Mouse (Mus musculus) ZHBTc4 (cell line): Measurements from ENCODE around the gene Itgav.

ENCODE experiments used
- DNase-seq: peaks from one replicate; pipeline ENCODE4 v3.0.0-alpha.2; 2011; ENCODE audit warnings: low read depth, low spot score

The Itgav gene

DNA sequence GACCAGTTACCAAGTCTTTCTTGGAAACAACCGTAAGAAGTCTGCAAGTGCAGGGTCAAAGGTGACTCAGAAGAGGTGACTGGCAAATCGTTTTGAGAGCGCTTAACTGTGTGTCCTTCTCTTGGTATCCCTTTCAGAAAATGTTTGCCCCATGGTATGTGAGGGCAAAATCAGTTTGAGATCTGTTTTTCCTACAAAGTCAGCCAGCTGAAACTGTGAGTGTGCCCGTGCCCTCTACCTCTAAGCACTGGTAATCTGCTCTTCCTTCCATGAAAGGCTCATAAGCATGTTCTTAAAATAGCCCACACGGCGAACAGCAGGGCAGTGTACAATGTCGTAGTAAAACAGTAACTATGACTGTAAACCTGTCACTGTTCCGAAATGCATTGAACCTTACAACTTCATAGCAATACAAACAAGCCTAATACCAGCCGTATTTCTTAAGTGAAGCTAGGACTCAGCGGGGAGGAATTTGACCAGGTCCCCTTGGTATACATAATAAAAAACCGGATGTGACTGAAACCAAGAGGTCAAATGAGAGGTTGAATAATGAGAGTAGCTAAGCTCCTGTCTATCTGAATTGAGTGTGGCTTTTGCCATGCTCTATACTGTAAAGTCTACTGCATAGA is 14.2 kb upstream of the Itgav start:
- DNase-seq: no peak

DNA sequence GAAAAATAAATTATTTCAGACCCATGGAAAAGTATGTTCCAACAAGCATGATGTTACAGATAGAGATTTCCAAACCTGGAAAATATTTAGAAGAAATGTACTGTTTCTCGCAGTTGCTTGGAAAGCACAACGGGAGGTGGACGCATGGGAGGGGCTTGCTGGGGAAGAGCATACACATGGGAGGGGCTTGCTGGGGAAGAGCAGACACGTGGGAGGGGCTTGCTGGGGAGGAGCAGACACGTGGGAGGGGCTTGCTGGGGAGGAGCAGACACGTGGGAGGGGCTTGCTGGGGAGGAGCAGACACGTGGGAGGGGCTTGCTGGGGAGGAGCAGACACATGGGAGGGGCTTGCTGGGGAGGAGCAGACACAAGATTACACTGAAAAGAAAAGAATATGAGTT is 10.9 kb upstream of the Itgav start:
- DNase-seq: peak; percentile 88

DNA sequence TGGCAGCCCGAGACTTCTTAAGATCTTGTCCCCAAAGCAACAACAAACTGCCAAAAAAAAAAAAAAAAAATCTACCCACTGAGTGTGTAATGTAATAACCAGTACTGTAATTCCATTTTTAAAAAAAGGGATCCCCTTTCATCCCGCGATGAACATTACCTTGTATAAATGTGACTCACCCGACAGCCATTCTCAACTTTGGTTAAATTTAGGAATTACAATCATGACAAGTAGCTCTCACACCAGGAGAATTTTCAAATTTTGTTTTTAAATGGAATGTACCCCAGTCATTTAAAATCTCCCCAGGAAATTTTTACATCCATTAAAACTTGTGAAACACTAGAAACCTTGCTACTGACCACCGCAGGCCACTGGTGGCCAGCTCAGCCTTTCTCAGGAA is 10.3 kb upstream of the Itgav start:
- DNase-seq: no peak

DNA sequence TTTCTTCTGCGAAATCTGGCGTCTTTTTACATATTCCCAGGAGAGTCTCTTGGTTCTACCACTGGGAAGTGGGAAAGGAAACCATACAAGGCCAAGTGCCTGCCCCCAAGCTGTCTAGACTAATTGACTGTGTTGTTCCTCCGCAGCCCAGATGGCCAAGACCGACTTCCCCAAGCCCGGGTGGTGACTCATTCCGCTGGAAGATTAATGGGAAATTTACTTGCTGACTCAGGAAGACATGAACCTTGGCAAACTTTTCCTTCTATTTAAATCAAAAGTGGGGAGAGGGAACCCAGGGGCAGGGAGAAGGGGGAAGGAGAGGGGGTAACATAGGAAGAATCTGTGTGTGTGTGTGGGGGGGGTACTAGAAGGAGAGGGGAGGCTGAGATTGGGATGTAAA is 9.4 kb upstream of the Itgav start:
- peak; percentile 33 for DNase-seq

GRCm38 (mm10) chr2:83718341-83718740 is 5.9 kb upstream of the Itgav start:
- peak; percentile 62 for DNase-seq

DNA sequence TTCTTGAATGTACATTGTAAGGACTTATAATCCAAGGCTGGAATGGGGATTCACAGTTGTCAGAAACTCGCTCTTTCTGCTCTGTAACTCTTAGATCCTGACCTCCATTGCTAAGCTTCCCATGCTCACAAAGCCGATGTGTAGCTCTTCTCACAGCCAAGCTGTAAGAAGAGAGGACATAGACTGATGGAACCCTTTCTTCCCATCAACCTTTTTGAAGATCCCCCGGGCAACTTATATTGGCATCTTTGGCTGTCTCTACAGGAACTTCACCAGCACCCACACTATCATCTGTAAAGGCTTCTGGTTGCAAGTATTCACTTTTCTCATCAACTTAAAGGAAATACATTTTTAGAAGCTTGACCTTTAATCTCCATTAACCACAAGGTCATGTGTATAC is 2.6 kb upstream of the Itgav start:
- no peak for DNase-seq

- no peak for DNase-seq
Measured at GRCm38 (mm10) chr2:83722936-83723335, 1.3 kb upstream of the Itgav start.

DNA sequence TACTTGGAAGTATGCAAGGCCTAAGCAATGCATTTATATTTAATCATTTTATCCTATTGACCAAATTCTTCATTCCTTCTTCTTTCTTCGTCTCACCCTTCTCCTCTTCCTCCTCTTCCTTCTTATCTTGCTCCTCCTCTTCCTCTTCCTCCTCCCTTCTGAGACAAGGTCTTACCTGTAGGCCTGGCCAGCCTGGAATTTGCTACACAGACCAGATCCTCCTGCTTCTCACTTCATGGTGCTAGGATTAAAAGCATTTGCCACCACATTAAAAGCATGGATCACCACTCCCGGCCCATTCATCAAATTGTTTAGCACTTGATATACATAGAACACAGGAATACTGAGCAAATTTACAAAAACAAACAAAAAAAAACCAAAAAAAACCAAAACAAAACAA is 851 bp upstream of the Itgav start:
- DNase-seq: no peak

- peak; percentile 69 for DNase-seq
Measured at GRCm38 (mm10) chr2:83724827-83725730, 882 bp downstream of the Itgav start.

DNA sequence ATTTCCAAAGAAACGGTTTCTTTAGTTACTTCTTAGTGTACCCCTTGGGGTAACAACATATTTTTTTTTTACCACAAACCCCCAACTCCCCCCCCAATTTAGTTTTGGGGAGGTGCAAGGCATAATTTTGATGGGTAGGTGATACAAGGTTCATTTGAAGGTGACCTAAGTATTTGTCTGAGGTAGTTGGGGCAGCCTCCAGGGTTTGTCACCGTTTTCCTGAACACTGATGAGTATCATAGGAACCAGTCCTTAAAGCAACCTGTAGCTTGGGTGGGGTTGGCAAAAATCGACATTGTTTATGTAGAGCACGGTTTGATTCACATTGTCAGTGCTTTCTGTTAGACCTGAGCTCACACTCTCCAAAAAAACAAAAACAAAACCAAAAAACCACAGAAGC is 1.6 kb downstream of the Itgav start:
- no peak for DNase-seq

DNA sequence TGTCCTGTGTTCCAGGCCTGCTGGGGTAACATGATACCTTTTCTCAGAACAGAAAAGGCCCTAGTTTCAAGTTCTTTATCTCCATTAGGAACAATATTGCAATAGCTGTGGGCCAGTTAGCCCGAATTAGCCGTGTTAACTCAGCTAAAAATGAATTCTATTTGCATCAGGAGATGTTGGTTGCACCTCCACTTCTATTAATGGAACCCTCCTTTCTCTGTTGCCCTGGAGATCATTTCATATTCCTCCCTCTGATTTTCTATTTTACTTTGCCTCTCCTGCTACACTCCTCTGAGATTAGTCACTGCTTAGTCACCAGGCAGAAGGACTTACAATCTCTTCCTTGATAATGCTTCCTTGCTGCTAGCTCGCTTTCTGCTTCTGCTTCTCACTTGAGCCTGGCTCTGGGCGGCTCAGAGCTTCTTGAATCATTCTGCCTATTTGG is 4.1 kb downstream of the Itgav start:
- no peak for DNase-seq

- no peak for DNase-seq
Measured at GRCm38 (mm10) chr2:83729339-83729738, 5.1 kb downstream of the Itgav start.

GRCm38 (mm10) chr2:83732896-83733295 is 8.7 kb downstream of the Itgav start:
- DNase-seq: no peak

GRCm38 (mm10) chr2:83733981-83734393 is 9.8 kb downstream of the Itgav start:
- DNase-seq: no peak

DNA sequence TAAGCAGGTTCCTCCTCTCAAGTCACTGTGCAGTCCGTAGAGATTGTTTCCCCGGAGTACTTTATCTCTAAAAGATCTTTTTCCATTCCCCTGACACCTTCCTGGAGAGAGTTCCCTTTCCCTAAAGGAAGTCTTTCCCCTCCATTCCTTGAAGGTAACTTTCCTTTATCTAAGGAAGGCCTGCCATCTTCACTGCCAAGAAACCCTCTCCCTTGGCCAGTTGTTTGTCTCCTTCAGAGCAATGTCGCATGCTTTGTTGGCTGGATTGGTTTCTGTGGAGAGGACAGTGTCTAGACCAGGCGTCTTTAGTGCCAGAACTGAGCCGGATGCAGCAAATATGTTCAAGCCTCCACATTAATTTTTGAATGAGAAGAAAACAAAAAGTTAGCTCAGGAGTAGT is 11.1 kb downstream of the Itgav start:
- DNase-seq: no peak

DNA sequence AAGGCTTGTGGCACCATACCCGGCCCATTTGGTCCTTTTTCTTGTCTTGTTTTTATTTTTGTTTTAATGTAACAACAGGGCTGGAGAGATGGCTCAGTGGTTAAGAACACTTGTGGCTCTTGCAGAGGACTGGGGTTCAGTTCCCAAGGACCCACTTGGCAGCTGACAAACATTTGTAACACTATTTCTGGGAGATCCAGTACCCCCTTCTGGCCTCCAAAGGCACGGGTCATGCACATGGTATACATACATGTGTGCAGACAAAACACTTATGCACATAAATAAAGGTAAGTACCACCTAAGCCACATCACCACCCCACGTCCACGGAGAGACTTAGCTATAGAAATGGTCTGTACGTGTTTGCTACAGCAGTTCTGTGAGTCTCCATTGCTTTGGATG is 12.6 kb downstream of the Itgav start:
- DNase-seq: no peak

DNA sequence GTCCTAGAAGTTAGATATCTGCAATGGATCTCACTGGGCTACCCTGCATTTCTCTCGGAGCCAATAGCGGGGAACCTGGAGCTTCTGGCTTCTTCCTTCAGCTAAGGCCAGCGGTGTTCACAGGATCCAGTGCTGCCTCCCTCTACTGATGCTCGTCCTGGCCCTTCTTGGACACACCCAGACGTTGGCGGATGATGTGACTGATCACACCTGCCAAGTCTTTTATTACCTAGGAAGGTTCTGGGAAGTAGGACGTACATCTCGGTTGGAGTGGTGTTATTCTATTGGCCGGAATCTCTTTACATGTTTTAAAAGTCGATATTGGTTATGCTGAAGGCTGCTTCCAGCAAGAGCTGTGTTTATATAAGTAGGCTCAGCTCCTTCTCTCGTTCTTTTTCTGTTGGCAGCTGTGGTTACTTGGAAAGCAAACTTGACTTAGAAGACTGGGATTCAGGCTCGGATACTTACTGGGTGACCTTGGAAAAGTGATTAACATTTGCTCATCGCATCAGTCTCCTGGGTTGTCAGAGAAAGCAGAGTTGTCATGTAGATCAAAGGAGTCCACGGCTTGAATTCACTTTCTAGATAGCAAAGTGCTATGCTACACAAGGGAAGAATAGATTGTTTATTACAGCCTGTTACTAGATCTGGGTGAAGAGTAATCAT is 14.5 kb downstream of the Itgav start:
- DNase-seq: peak; percentile 65

DNA sequence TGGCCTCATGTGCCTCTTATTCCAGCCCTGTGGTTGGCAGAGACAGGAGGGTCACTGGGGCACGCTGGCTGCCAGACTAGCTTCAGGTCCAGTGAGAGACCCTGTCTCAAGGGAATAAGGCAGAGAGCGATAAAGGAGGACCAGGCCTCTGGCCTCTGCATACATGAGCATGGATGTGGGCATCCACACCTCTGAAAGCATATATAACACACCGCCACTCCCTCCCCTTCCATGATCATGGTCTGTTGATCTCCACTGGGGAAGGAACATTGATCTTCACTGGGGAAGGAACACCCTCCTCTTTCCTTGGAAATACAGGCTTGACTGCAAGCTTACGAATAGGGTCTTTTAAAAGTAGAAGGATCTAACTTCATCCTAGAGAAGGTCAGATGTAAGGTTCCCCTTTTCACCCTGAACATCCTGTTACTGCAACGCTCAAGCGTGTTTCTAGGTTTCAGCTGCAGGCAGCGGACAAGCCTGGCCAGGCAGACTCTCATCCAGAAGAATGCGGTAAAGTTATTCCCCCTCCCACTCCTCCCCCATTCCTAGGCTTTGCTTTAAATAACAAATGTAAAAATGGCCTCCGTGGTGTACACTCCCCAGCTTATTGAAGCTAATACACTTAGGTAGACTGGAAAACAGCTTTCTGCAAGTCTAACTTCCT is 15.4 kb downstream of the Itgav start:
- peak; percentile 73 for DNase-seq

- no peak for DNase-seq
Measured at GRCm38 (mm10) chr2:83740601-83741031, 16.4 kb downstream of the Itgav start.

DNA sequence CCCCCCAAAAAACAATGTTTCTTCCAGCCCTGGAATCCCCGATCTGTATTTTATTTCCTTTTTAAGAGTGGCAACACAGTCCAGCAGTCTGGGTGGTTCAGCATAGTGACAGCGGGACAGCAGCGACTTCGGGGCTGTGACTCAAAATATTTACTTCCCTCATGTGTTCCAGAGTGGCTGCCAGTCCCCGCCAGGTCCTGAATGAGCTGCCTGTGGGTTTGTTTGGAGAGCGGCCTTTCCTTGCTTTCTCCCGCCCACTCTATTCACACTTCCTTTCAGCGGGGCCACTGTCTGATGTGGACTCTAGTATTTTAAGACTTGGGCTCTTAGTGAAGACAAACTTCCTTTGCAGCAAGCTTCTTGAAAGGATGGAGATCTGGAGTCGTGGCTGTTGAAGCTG is 18.0 kb downstream of the Itgav start:
- peak; percentile 37 for DNase-seq

- no peak for DNase-seq
Measured at GRCm38 (mm10) chr2:83742836-83743235, 18.6 kb downstream of the Itgav start.
